Mouse (Mus musculus) heart, postnatal 25 days (tissue): ENCODE results near the gene Pex3. TPM values are rescaled to one million over a fixed set of nuclear protein-coding genes. Genes with fewer than 3 reads are reported as not detected.

Source experiments
- DNase-seq: peaks from one replicate; pipeline ENCODE4 v3.0.0; 2022; ENCODE audit warnings: low spot score
- intact Hi-C: fragments of 180-260 bp; cut with DNase I; formaldehyde crosslinking; loops from one replicate; pipeline ENCODE4 v1.15.1; 2025
- total RNA-seq, 2 experiments: library from RNA; stranded (reverse); gene quantifications; 2 replicates each; pipeline ENCODE4 v1.2.3; 2021

Gene Pex3
- 10 to 100 TPM; 15.5 to 16.9 TPM for total RNA-seq

GRCm38 (mm10) chr10:13552646-13553497 is at the start of gene Pex3, which contains the start of gene Adat2:
Gene Pex3, minus strand, starts transcription at chr10:13553142.
Gene Adat2, plus strand, starts transcription at chr10:13552894.
- intact Hi-C loops = no loop called here
- DNase-seq = peak; percentile 74

DNA sequence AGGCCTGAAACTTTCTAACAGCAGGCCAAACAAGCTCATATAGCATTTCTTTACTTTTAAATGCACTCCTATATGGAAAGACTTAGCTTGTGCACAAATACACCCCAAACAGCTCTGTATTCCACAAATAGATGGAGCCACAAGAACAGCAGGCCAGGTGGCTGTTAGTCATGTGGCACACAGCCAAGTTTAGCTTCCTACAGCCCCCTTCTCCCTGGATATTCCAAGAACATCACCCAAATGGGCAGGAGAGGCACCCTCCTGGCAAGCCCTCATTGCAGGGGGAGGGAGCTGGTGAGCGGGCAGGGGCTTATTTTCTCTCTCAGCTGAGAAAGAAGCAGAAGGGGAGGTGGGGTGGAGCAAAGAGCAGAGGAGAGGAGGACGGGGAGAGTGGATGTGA is 48.0 kb upstream of the Pex3 start:
- DNase-seq = no peak
- intact Hi-C loops = no loop called here

- no peak for DNase-seq
- intact Hi-C loops = no loop called here
These were observed 44.5 kb upstream of the Pex3 start for GRCm38 (mm10) chr10:13597491-13597890.

GRCm38 (mm10) chr10:13596866-13597265 is 43.9 kb upstream of the Pex3 start:
- intact Hi-C loops = no loop called here
- DNase-seq = no peak

- intact Hi-C loops = no loop called here
- DNase-seq = no peak
These were observed 43.1 kb upstream of the Pex3 start for GRCm38 (mm10) chr10:13596073-13596472.

- intact Hi-C loops = no loop called here
- DNase-seq = no peak
These were observed 40.6 kb upstream of the Pex3 start for GRCm38 (mm10) chr10:13593529-13593928.

DNA sequence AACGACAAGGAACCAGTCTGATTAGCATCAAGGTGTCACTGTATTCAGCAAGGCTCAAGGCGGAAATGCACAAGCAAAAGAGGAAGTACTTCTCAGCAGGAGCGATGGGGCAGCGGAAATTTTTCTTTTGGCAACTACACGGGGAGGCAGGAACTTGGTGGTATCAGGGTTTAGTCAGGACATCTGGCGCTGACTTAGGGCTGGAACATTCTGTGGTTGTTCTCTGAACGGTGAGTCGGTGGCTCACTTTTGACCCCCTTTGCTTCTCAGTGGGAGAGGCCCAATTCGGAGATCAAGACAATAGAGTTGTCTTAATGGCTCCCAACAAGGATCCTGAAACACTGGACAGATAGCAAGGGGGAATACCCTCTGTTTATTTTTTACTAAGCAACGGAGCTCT is 39.3 kb upstream of the Pex3 start:
- intact Hi-C loops = no loop called here
- DNase-seq = no peak

- intact Hi-C loops = no loop called here
These were observed 35.0 kb upstream of the Pex3 start for GRCm38 (mm10) chr10:13587914-13588313.

DNA sequence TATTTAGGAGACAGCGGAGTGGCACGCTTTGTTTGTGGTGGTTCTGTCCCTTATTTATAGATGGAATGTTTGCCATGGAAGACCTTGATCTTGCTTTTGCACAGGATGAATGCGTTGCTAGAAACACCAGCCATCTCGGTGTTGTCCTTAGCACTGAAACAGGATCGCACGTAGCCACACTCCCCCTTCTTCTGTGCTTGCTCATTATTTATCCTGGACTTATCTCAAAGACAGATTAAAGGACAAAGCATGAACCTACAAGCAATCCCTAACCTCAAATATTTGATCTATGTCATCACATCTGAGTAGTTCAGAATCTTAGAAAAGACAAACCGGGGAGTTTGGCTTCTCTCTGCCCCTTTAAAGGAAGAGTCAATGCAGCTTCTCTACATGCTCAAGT is 24.2 kb upstream of the Pex3 start:
- intact Hi-C loops = no loop called here
- DNase-seq = no peak

More at GRCm38 (mm10) chr10:13587914-13588313, 35.0 kb upstream of the Pex3 start:
- no peak for DNase-seq

GRCm38 (mm10) chr10:13572410-13572809 is 19.5 kb upstream of the Pex3 start:
- intact Hi-C loops = no loop called here

DNA sequence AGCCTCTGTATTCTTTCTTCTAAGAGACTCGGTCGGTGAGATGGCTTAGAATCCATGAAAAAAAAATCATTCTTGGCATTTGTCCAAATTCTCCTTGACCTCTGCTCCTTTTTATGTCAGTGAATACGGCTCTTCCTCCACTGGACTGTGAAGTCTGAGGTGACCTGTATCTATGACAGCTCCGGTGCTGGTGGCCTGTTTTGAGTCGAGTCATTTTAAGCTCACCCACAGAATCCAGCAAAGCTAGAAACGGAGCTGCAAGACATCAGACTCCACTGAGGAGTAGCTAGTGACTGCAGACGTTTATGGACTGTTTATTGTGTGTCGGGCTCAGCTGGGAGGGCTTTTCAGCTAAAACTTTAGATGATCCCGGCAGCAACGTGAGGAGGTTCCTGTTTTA is 19.1 kb upstream of the Pex3 start:
- intact Hi-C loops = no loop called here

More at GRCm38 (mm10) chr10:13572410-13572809, 19.5 kb upstream of the Pex3 start:
- no peak for DNase-seq

DNA sequence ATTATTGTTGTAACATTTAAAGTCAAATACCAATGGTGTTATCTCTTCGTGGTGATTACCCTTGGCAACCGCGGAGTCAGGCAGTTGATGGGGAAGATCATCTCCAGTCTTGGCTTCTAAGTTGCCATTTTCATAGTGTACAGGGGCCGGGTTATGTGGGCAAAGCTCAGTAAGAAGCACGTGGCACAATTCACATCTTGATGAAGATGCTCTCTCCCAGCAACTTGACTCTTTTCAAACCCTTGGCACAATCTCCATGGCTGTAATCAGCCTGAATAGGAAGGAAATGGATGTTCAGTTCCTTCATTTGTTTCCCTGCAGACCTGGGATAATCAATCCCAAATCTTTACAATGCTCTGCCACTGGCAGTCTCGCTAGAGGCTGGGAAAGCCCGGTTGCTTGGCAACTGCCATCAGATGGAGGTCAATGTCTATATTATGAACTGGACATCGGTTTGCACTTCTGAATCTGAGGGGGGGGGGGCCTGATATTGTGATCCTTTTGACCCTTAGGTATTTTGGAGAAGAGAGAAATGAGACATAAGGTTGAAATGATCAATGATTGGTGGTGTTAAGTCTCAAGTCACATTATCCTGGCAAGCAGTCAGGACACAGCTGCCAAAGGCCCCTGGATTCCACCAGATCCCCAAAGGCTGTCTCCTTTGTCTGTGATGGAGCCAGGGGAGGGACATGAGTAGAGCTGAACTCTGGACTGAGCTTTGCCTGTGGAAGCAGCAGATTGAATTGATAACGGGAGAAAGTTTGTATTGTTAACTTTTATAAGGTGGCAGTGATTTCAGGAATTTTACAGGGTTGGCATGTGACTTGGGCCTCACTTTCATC is 18.0 kb upstream of the Pex3 start:
- DNase-seq = no peak
- intact Hi-C loops = no loop called here

More for the DNA sequence above, 19.1 kb upstream of the Pex3 start:
- no peak for DNase-seq

- intact Hi-C loops = loop anchor here (10.0 kb wide), 1 partner anchor 295 kb away; the partner anchor contains the start of gene Aig1
- no peak for DNase-seq
These were observed 16.9 kb upstream of the Pex3 start for GRCm38 (mm10) chr10:13569818-13570217.

GRCm38 (mm10) chr10:13566393-13566792 is 13.5 kb upstream of the Pex3 start:
- DNase-seq = no peak
- intact Hi-C loops = loop anchor here (10.0 kb wide), 1 partner anchor 298 kb away; the partner anchor contains the start of gene Aig1

DNA sequence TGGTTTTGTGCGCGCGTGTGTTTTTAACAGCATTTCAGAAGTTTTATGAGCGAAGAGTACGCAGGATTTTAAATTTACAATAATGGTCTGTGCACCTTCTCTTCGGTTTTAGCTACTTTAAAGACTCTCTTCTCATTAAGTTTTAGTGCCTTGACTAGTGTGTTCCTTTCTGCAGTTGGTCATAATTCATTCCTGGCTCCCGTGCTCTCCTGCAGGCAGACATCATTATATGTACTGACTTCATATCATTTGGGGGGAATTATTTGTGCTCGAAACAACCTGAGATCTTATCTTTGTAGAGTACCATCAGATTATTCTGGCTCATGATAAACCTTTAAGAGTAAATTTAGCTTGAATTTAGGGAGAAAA is 12.1 kb upstream of the Pex3 start:
- intact Hi-C loops = loop anchor here (2.0 to 10.0 kb wide), 4 partner anchors 300 to 756 kb away; partner anchors contain the start of gene Aig1
- DNase-seq = no peak

DNA sequence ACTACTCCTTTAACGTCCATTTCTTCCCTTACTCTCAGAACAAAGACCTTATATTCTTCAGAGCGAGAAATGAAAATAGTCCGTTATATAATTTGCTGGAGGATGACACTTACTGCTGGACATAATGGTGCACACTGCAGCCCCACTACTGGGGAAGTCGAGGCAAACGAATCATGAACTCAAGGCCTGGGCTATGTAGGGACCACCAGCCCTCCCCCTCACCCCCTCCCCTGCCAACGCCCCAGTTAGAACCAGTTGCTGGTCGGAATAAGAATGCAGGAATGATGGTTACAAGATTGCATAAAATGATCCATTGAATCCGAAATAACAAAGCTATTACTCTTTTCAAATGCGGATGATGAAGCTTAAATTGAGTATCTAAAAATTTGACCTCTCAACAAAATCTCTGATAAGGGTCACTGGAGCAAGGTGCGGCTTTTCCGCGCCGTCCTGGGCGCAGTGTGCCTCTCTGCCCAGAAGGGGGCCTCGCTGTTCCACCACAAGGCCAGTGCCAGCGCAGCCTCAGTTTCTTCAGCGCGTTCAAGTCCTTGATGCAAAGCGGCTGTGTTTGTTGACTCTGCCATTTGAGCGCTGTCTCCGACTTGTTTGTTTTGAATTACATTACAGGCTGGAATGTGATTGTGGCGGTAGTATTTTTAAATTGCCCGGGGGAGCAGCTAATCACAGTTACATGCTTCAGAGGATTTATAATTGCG is 11.6 kb upstream of the Pex3 start:
- intact Hi-C loops = loop anchor here (2.0 to 10.0 kb wide), 6 partner anchors 300 to 828 kb away; partner anchors contain the start of gene Aig1
- DNase-seq = peak; percentile 9

DNA sequence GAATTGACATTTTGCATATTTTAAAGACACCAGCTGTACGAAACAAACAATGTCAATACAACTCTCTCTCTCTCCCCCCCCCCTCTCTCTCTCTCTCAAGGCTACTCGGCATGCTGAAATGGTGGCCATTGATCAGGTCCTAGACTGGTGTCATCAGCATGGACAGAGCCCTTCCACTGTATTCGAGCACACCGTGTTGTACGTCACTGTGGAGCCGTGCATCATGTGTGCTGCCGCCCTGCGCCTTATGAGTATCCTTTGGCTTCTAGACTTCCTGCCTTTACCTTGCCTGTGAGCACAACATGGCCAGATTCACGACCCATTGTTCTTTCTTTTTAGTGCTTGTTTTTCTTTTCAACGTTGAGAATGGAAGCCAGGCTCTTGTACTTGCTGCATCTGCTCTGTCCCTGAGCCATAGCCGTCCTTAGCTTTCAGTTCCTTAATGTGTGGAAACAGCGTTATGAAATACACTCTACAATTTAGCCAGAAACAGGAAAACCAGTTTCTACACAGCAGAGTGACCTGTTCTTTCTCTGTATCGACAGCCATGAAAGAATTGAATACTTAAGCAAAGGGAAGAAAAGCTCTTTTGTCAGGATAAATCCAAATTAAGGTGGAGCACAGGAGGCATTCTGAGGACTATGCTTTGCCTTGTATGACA is 7.2 kb upstream of the Pex3 start:
- intact Hi-C loops = loop anchor here (5.0 to 10.0 kb wide), 3 partner anchors 305 to 832 kb away; partner anchors contain the start of gene Aig1

DNA sequence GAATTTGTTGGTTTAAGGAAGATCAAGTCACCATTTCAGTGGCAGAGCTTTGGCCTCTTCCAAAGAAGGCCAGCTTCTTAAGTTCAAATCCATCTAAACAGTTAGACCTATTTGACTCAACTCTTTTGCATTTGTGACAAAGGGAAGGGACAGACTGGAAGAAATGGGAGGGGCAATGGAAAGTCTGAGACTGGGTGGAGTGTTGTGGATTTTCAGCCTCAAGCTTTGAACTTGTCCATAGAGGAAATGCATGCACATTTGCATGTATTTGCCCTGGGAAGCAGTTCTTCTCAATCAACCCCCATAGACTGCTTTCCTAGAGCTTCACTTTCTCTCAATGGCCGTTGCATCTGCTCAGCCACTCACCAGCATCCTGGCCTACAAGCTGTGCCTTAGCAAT is 1.4 kb upstream of the Pex3 start:
- intact Hi-C loops = no loop called here
- no peak for DNase-seq

More for the DNA sequence above, 7.2 kb upstream of the Pex3 start:
- DNase-seq = no peak

DNA sequence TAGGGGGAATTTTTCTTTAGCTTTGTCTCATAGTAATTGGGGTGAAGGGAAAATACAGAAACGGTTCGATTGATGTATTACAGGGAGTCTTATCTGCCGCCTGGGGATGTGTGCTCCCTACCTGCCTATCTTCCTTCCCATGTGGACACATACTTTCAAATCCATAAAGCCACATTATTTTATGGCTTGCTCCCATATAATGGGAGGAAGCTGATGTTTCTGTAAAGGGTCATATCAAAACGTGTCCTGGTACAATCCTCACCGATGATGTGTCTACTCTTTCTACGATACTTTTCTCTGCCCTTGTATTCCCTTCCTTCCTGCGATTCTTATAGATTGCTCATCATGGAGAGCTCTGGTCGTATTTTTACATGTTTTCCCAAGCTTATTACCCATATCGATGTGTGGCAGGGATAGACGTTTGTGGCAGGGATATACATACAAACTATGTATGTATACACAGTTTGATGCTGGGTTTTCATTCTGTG is 600 bp upstream of the Pex3 start:
- no peak for DNase-seq
- intact Hi-C loops = no loop called here
